Mouse (Mus musculus) kidney, adult 10 weeks (tissue): Measurements from ENCODE around the gene Adamts12. TPM values are rescaled to one million over a fixed set of nuclear protein-coding genes. Genes with fewer than 3 reads are reported as not detected.

Experiments
- polyA plus RNA-seq: library from polyadenylated mRNA; stranded (reverse); fragments of 350-450 nt; fragmentation: Illumina TruSeq; extraction: RNeasy Lipid Tissue Mini Kit (QIAGEN cat#74804); gene quantifications from one replicate; pipeline ENCODE4 v1.2.3, GENCODE M21; 2014; ENCODE audit warnings: low read depth, low replicate concordance

The Adamts12 gene
- 1.1 TPM for polyA plus RNA-seq

GRCm38 (mm10) chr15:11064558-11065411, at the start of gene Adamts12:
TSS of gene Adamts12 (plus strand) at chr15:11064790.

GRCm38 (mm10) chr15:11037711-11038110, 26.9 kb upstream of the Adamts12 start, which contains the start of gene Rxfp3:
TSS of gene Rxfp3 (minus strand) at chr15:11037991.

Other genes with a start within 250 kb of the Adamts12 start
- 83.7 TPM for gene C1qtnf3, start 112.5 kb upstream of the Adamts12 start, polyA plus RNA-seq
- 48.4 TPM for gene Amacr, start 83.0 kb upstream of the Adamts12 start, polyA plus RNA-seq
- gene Slc45a2, start 64.1 kb upstream of the Adamts12 start, polyA plus RNA-seq = 0.12 TPM
- not detected for gene Rxfp3, start 26.8 kb upstream of the Adamts12 start, polyA plus RNA-seq